Comparison of ENCODE assay signal across 11 mouse cellular contexts in genomic region chr1:156003201-156003935, GRCm38 (mm10). TPM values are rescaled to one million over a fixed set of nuclear protein-coding genes. Genes with fewer than 3 reads are reported as not detected.
A peak's percentile ranks its signal among the peaks of the same experiment; 100 is the strongest.
DNase-seq lines count a peak whose midpoint lies in the region; ATAC-seq and TF ChIP-seq lines count a peak whose summit lies in the region.
"Had no signal": no experiment of that assay in that cellular context is flagged by ENCODE, and none has a peak within 500 bp of the region (broad histone marks: within the 10 kb centered on the region; RNA-seq: fewer than 3 reads in every experiment).

No protein-coding gene starts in this region.

- H3K27me3 ChIP-seq in heart, embryonic 12.5 days (replicated peaks): no peaks in the 10 kb centered on the region
- H3K27me3 ChIP-seq in E14TG2a.4 (ENCODE audit: insufficient read depth, low read length): no peaks in the 10 kb centered on the region
- no peaks in the 10 kb centered on the region for H3K27me3 ChIP-seq in liver, postnatal 0 days (ENCODE audit: insufficient read depth, low read length)
- H3K27me3 ChIP-seq in midbrain, embryonic 14.5 days (ENCODE audit: control insufficient read depth, insufficient read depth, low read length): no peaks in the 10 kb centered on the region
- no peaks in the 10 kb centered on the region for H3K27me3 ChIP-seq in cerebellum, adult 2 months (ENCODE audit: control insufficient read depth, insufficient read depth, low read length)

- intact Hi-C loops in heart, postnatal 36 days (cut with DNase I): no loop called here

- H3K4me1 ChIP-seq in heart, embryonic 12.5 days (replicated peaks): 0 out of 2 replicates have a peak, but pooled peaks cover 7% of the 10 kb centered on the region
- peaks cover 14% of the 10 kb centered on the region for H3K4me1 ChIP-seq in E14TG2a.4 (replicated peaks; ENCODE audit: low read depth, low read length)
- 0 out of 2 replicates have a peak, but pooled peaks cover 2% of the 10 kb centered on the region for H3K4me1 ChIP-seq in liver, postnatal 0 days (ENCODE audit: insufficient read depth)
- no peaks in the 10 kb centered on the region for H3K4me1 ChIP-seq in midbrain, embryonic 14.5 days (ENCODE audit: control insufficient read depth, insufficient read depth, low read length)
- H3K4me1 ChIP-seq in cerebellum, adult 2 months (ENCODE audit: control insufficient read depth, insufficient read depth, low read length): no peaks in the 10 kb centered on the region

- H3K27ac ChIP-seq in heart, embryonic 12.5 days (ENCODE audit: poor library complexity, severe bottlenecking): no peak overlapping the region
- H3K27ac ChIP-seq in liver, postnatal 0 days (ENCODE audit: low read depth): peak overlapping the region; percentile 34; the same call in 1 of the 2 replicates
- H3K27ac ChIP-seq in midbrain, embryonic 14.5 days (replicated peaks; ENCODE audit: low read depth, low read length): no peak overlapping the region
- no peak overlapping the region for H3K27ac ChIP-seq in cerebellum, adult 2 months (ENCODE audit: insufficient read depth, low read length)

- DNase-seq in heart, postnatal 36 days: no peak
- DNase-seq in adrenal gland, postnatal 36 days: peak; percentile 58 to 65
- DNase-seq in liver, postnatal 0 days: peak; percentile 52
- DNase-seq in midbrain, embryonic 14.5 days: no peak
- no peak for DNase-seq in retina, embryonic 14.5 days (ENCODE audit: low spot score)
- no peak for DNase-seq in cerebellum, adult 2 months
- DNase-seq: cerebellum, adult 8-10 months; forebrain, postnatal 0 days had no signal

- H3K9ac ChIP-seq in heart, embryonic 12.5 days: no peak overlapping the region
- no peak overlapping the region for H3K9ac ChIP-seq in liver, postnatal 0 days (replicated peaks)
- H3K9ac ChIP-seq in midbrain, embryonic 14.5 days (replicated peaks; ENCODE audit: low read length): no peak overlapping the region
- H3K9ac ChIP-seq: forebrain, postnatal 0 days had no signal

- ATAC-seq in heart, embryonic 12.5 days (ENCODE audit: insufficient number of reproducible peaks, low FRiP score): 0 out of 2 replicates have a peak, but pooled peaks have one; percentile 48
- peak; percentile 86 for ATAC-seq in liver, postnatal 0 days
- no peak for ATAC-seq in midbrain, embryonic 14.5 days (ENCODE audit: low FRiP score, low TSS enrichment)
- ATAC-seq: forebrain, postnatal 0 days had no signal

- TF ChIP-seq EP300 in liver, postnatal 0 days (IDR thresholded peaks at IDR 0.05; ENCODE audit: low read depth): no peak

- H3K36me3 ChIP-seq in heart, embryonic 12.5 days: peaks cover 31% of the 10 kb centered on the region
- H3K36me3 ChIP-seq in E14TG2a.4 (ENCODE audit: insufficient read depth, low read length): peaks cover 16% of the 10 kb centered on the region
- peaks cover 31% of the 10 kb centered on the region for H3K36me3 ChIP-seq in liver, postnatal 0 days (replicated peaks; ENCODE audit: insufficient read depth, low read length)
- H3K36me3 ChIP-seq in midbrain, embryonic 14.5 days (ENCODE audit: control insufficient read depth, insufficient read depth, low read length): peaks cover 26% of the 10 kb centered on the region

- WGBS in heart, embryonic 12.5 days: 73% methylated on average over 7 of the region's 7 CpGs
- 84% methylated on average over 7 of the region's 7 CpGs for WGBS in liver, postnatal 0 days (ENCODE audit: insufficient replicate concordance)
- 77% methylated on average over 7 of the region's 7 CpGs for WGBS in midbrain, embryonic 14.5 days
- WGBS in cerebellum, adult 2 months: 50% methylated on average over 7 of the region's 7 CpGs

- no peaks in the 10 kb centered on the region for H3K9me3 ChIP-seq in heart, embryonic 12.5 days (replicated peaks)
- H3K9me3 ChIP-seq in E14TG2a.4 (ENCODE audit: low read length): no peaks in the 10 kb centered on the region
- no peaks in the 10 kb centered on the region for H3K9me3 ChIP-seq in liver, postnatal 0 days (ENCODE audit: low read length)
- no peaks in the 10 kb centered on the region for H3K9me3 ChIP-seq in midbrain, embryonic 14.5 days (ENCODE audit: control insufficient read depth, low read length)
- H3K9me3 ChIP-seq: G1E had no signal

- no peak for TF ChIP-seq POLR2A in cerebellum, adult 2 months (IDR thresholded peaks at IDR 0.05; ENCODE audit: borderline replicate concordance, insufficient read depth, low read length)

- no peak overlapping the region for H3K4me2 ChIP-seq in heart, embryonic 12.5 days
- H3K4me2 ChIP-seq in liver, postnatal 0 days (ENCODE audit: low read depth, low read length): no peak overlapping the region
- H3K4me2 ChIP-seq in midbrain, embryonic 14.5 days (ENCODE audit: low read length): no peak overlapping the region

- no peak for TF ChIP-seq CTCF in E14TG2a.4 (conservative IDR thresholded peaks at IDR 0.05; ENCODE audit: low read length)
- TF ChIP-seq CTCF in liver, postnatal 0 days (IDR thresholded peaks at IDR 0.05; ENCODE audit: low read depth): no peak
- no peak for TF ChIP-seq CTCF in cerebellum, adult 2 months (IDR thresholded peaks at IDR 0.05; ENCODE audit: borderline replicate concordance, insufficient read depth, low read depth, low read length)

- H3K4me3 ChIP-seq in heart, embryonic 12.5 days: no peak overlapping the region
- H3K4me3 ChIP-seq in E14TG2a.4 (replicated peaks; ENCODE audit: low read length): peak overlapping the region; percentile 66
- H3K4me3 ChIP-seq in liver, postnatal 0 days (ENCODE audit: low read depth, low read length): no peak overlapping the region
- no peak overlapping the region for H3K4me3 ChIP-seq in midbrain, embryonic 14.5 days (replicated peaks; ENCODE audit: low read depth, low read length)
- H3K4me3 ChIP-seq in cerebellum, adult 2 months (replicated peaks; ENCODE audit: insufficient read depth, low read depth, low read length): no peak overlapping the region

RNA-seq across cellular contexts. Expression of gene Cep350, which starts 30.3 kb away (rescaled TPM):
- polyA plus RNA-seq in heart, embryonic 12.5 days (2016; fragmentation: Nextera tagmentation; extraction: Ambion mirVana): 10.4 and 10.5 TPM in 2 replicates
- 10 to 100 TPM; 38.0 TPM for total RNA-seq in heart, postnatal 36 days (2021)
- total RNA-seq in adrenal gland, postnatal 36 days (2021): 10 to 100 TPM; 32.3 to 36.0 TPM
- polyA plus RNA-seq in liver, postnatal 0 days (2015; fragmentation: Nextera tagmentation; extraction: Ambion mirVana): 4.6 and 5.7 TPM in 2 replicates
- 14.6 and 16.0 TPM in 2 replicates for polyA plus RNA-seq in midbrain, embryonic 14.5 days (2014; fragmentation: Nextera tagmentation; extraction: Ambion mirVana)
- polyA plus RNA-seq in cerebellum, adult 2 months (2012; rRNA removed): 16.4 and 17.4 TPM in 2 replicates

RNA-seq across cellular contexts. Expression of gene Tor1aip2, which starts 31.8 kb away (rescaled TPM):
- polyA plus RNA-seq in heart, embryonic 12.5 days (2016; fragmentation: Nextera tagmentation; extraction: Ambion mirVana): 93.3 and 100 TPM in 2 replicates
- total RNA-seq in heart, postnatal 36 days (2021): 10 to 100 TPM; 46.2 to 52.5 TPM
- 100 to 1,000 TPM; 124 to 146 TPM for total RNA-seq in adrenal gland, postnatal 36 days (2021)
- 43.7 and 45.3 TPM in 2 replicates for polyA plus RNA-seq in liver, postnatal 0 days (2015; fragmentation: Nextera tagmentation; extraction: Ambion mirVana)
- polyA plus RNA-seq in midbrain, embryonic 14.5 days (2014; fragmentation: Nextera tagmentation; extraction: Ambion mirVana): 64.8 and 78.1 TPM in 2 replicates
- polyA plus RNA-seq in cerebellum, adult 2 months (2012; rRNA removed): 55.5 and 57.7 TPM in 2 replicates

RNA-seq across cellular contexts. Expression of gene Tor1aip1, which starts 32.9 kb away (rescaled TPM):
- polyA plus RNA-seq in heart, embryonic 12.5 days (2016; fragmentation: Nextera tagmentation; extraction: Ambion mirVana): 35.6 and 36.9 TPM in 2 replicates
- total RNA-seq in heart, postnatal 36 days (2021): 10 to 100 TPM; 87.5 to 87.7 TPM
- total RNA-seq in adrenal gland, postnatal 36 days (2021): 100 to 1,000 TPM in 1 of 2 experiments, 10 to 100 TPM in 1; 98.4 to 125 TPM
- polyA plus RNA-seq in liver, postnatal 0 days (2015; fragmentation: Nextera tagmentation; extraction: Ambion mirVana): 29.1 and 29.2 TPM in 2 replicates
- 19.0 and 21.5 TPM in 2 replicates for polyA plus RNA-seq in midbrain, embryonic 14.5 days (2014; fragmentation: Nextera tagmentation; extraction: Ambion mirVana)
- polyA plus RNA-seq in cerebellum, adult 2 months (2012; rRNA removed): 25.5 and 26.9 TPM in 2 replicates

Comparison
In these comparisons a context has a peak if more than half of its experiments do, and no peak if none do; other contexts are left out.
1. DNase-seq: peak in adrenal gland, postnatal 36 days (2 of 2) and liver, postnatal 0 days (single experiment); none in heart, postnatal 36 days (0 of 2), midbrain, embryonic 14.5 days (single experiment), retina, embryonic 14.5 days (single experiment) and cerebellum, adult 2 months (0 of 2).